Mouse (Mus musculus) CH12.LX (cell line): ENCODE results near the gene Vwc2l. TPM values are rescaled to one million over a fixed set of nuclear protein-coding genes. Genes with fewer than 3 reads are reported as not detected.

Source experiments
- DNase-seq: peaks from one replicate; pipeline ENCODE4 v3.0.0-alpha.2; 2013; ENCODE audit errors: extremely low read depth
- H3K27ac ChIP-seq: 2 replicates; pipeline ENCODE4 v1.5.1; 2012; ENCODE audit warnings: low read depth, mild to moderate bottlenecking, control low read depth, moderate library complexity; ENCODE audit not compliant: insufficient read depth
- H3K27me3 ChIP-seq: replicated peaks from 2 replicates; pipeline ENCODE3; 2012; ENCODE audit warnings: inconsistent platforms
- H3K36me3 ChIP-seq, 2 experiments: replicated peaks in 1 of 2; 2 replicates each; pipeline versions ENCODE3 to v1.6.1; 2012; ENCODE audit warnings: inconsistent platforms in 1 of 2, low read length in 1 of 2, mild to moderate bottlenecking in 1 of 2, mixed read lengths in 1 of 2, moderate library complexity in 1 of 2; ENCODE audit not compliant: control insufficient read depth in 1 of 2, insufficient read depth in 1 of 2
- H3K4me1 ChIP-seq, 2 experiments: 2 replicates each; pipeline ENCODE4 v1.6.1; 2012; ENCODE audit warnings: inconsistent platforms in 1 of 2, moderate library complexity in 1 of 2; ENCODE audit not compliant: insufficient read depth in 2 of 2, control insufficient read depth in 1 of 2
- H3K4me2 ChIP-seq: 2 replicates; pipeline ENCODE4 v1.6.1; 2012; ENCODE audit warnings: low read depth, mild to moderate bottlenecking, control low read depth; ENCODE audit not compliant: poor library complexity, insufficient read depth, severe bottlenecking
- H3K4me3 ChIP-seq, 3 experiments: fragments of 150-350 bp in 1 of 3; sonication (generic) in 1 of 3; replicated peaks in 1 of 3; 2 replicates each; pipeline versions ENCODE3 to v1.5.1; 2011 to 2012; ENCODE audit warnings: low read depth in 2 of 3, low read length in 2 of 3, mild to moderate bottlenecking in 2 of 3, moderate library complexity in 2 of 3, control low read depth in 1 of 3, improper control_type of control experiment in 1 of 3, inconsistent platforms in 1 of 3, mixed read lengths in 1 of 3; ENCODE audit not compliant: poor library complexity in 1 of 3
- H3K79me2 ChIP-seq: replicated peaks from 2 replicates; pipeline ENCODE4 v1.6.1; 2012; ENCODE audit warnings: mild to moderate bottlenecking, moderate library complexity; ENCODE audit not compliant: control insufficient read depth, poor library complexity, insufficient read depth, severe bottlenecking; ENCODE audit errors: extremely low read depth
- H3K9ac ChIP-seq: 2 replicates; pipeline ENCODE4 v1.6.1; 2012; ENCODE audit warnings: low read depth, mild to moderate bottlenecking, control low read depth, moderate library complexity; ENCODE audit not compliant: insufficient read depth
- H3K9me3 ChIP-seq: replicated peaks from 2 replicates; pipeline ENCODE3; 2012; ENCODE audit warnings: low read length, inconsistent platforms, mixed read lengths
- BHLHE40 ChIP-seq: IDR thresholded peaks from 2 replicates; pipeline ENCODE4 v1.6.1; 2011; ENCODE audit warnings: mild to moderate bottlenecking, low read depth, low read length, improper control_type of control experiment
- CHD1 ChIP-seq: IDR thresholded peaks from 2 replicates; pipeline ENCODE4 v1.6.1; 2012; ENCODE audit warnings: low read depth, low read length, improper control_type of control experiment, inconsistent platforms
- CHD2 ChIP-seq: IDR thresholded peaks from 2 replicates; pipeline ENCODE4 v1.6.1; 2011; ENCODE audit warnings: low read length, improper control_type of control experiment
- E2F4 ChIP-seq: IDR thresholded peaks from 2 replicates; pipeline ENCODE4 v1.6.1; 2011; ENCODE audit warnings: low read depth, low read length, improper control_type of control experiment; ENCODE audit not compliant: insufficient replicate concordance
- ELF1 ChIP-seq: IDR thresholded peaks from 2 replicates; pipeline ENCODE4 v1.6.1; 2014; ENCODE audit warnings: low read depth, mild to moderate bottlenecking, inconsistent platforms, low read length, improper control_type of control experiment
- EP300 ChIP-seq: IDR thresholded peaks from 2 replicates; pipeline ENCODE4 v1.6.1; 2011; ENCODE audit warnings: low read length, improper control_type of control experiment
- ETS1 ChIP-seq: conservative IDR thresholded peaks from 2 replicates; pipeline ENCODE4 v1.6.1; 2012; ENCODE audit warnings: low read depth, mild to moderate bottlenecking, inconsistent platforms, low read length, improper control_type of control experiment, moderate library complexity
- GABPA ChIP-seq: IDR thresholded peaks from 2 replicates; pipeline ENCODE4 v1.6.1; 2012; ENCODE audit warnings: low read depth, low read length, improper control_type of control experiment, inconsistent platforms; ENCODE audit not compliant: insufficient replicate concordance
- IRF4 ChIP-seq: IDR thresholded peaks from 2 replicates; pipeline ENCODE4 v1.6.1; 2014; ENCODE audit warnings: low read depth, mild to moderate bottlenecking, inconsistent platforms, low read length, improper control_type of control experiment
- JUN ChIP-seq: IDR thresholded peaks from 2 replicates; pipeline ENCODE4 v1.6.1; 2011; ENCODE audit warnings: low read depth, mild to moderate bottlenecking, low read length, improper control_type of control experiment, moderate library complexity; ENCODE audit not compliant: insufficient read depth
- JUND ChIP-seq: conservative IDR thresholded peaks from 2 replicates; pipeline ENCODE4 v1.6.1; 2011; ENCODE audit warnings: low read depth, low read length, improper control_type of control experiment
- MAFK ChIP-seq: IDR thresholded peaks from 2 replicates; pipeline ENCODE4 v1.6.1; 2011; ENCODE audit warnings: low read length, improper control_type of control experiment; ENCODE audit not compliant: insufficient replicate concordance
- MEF2A ChIP-seq: IDR thresholded peaks from 2 replicates; pipeline ENCODE4 v1.6.1; 2014; ENCODE audit warnings: low read depth, mild to moderate bottlenecking, inconsistent platforms, low read length, improper control_type of control experiment, borderline replicate concordance
- NELFE ChIP-seq: IDR thresholded peaks from 2 replicates; pipeline ENCODE4 v1.6.1; 2011; ENCODE audit warnings: low read depth, low read length, improper control_type of control experiment
- NRF1 ChIP-seq: IDR thresholded peaks from 2 replicates; pipeline ENCODE4 v1.6.1; 2014; ENCODE audit warnings: low read depth, mild to moderate bottlenecking, inconsistent platforms, low read length, improper control_type of control experiment, moderate library complexity
- POLR2A ChIP-seq: IDR thresholded peaks from 2 replicates; pipeline ENCODE4 v1.6.1; 2011; ENCODE audit warnings: low read depth, mild to moderate bottlenecking, improper control_type of control experiment, low read length
- POLR2AphosphoS2 ChIP-seq: IDR thresholded peaks from 2 replicates; pipeline ENCODE4 v1.6.1; 2011; ENCODE audit warnings: low read depth, low read length, improper control_type of control experiment
- RAD21 ChIP-seq: IDR thresholded peaks from 2 replicates; pipeline ENCODE4 v1.6.1; 2011; ENCODE audit warnings: low read depth, mild to moderate bottlenecking, low read length, improper control_type of control experiment, moderate library complexity
- RCOR1 ChIP-seq: conservative IDR thresholded peaks from 2 replicates; pipeline ENCODE4 v1.6.1; 2012; ENCODE audit warnings: low read depth, mild to moderate bottlenecking, inconsistent platforms, low read length, improper control_type of control experiment
- SIN3A ChIP-seq: IDR thresholded peaks from 2 replicates; pipeline ENCODE4 v1.6.1; 2012; ENCODE audit warnings: low read length, improper control_type of control experiment, inconsistent platforms
- UBTF ChIP-seq: IDR thresholded peaks from 2 replicates; pipeline ENCODE4 v1.6.1; 2012; ENCODE audit warnings: low read depth, mild to moderate bottlenecking, inconsistent platforms, low read length, improper control_type of control experiment, moderate library complexity
- USF2 ChIP-seq: conservative IDR thresholded peaks from 2 replicates; pipeline ENCODE4 v1.6.1; 2011; ENCODE audit warnings: low read depth, low read length, improper control_type of control experiment
- ZKSCAN1 ChIP-seq: IDR thresholded peaks from 2 replicates; pipeline ENCODE4 v1.6.1; 2012; ENCODE audit warnings: low read depth, inconsistent platforms, low read length, improper control_type of control experiment, borderline replicate concordance
- ZMIZ1 ChIP-seq: IDR thresholded peaks from 2 replicates; pipeline ENCODE4 v1.6.1; 2012; ENCODE audit warnings: low read depth, mild to moderate bottlenecking, inconsistent platforms, low read length, improper control_type of control experiment
- ZNF384 ChIP-seq: IDR thresholded peaks from 2 replicates; pipeline ENCODE4 v1.6.1; 2012; ENCODE audit warnings: low read depth, low read length, improper control_type of control experiment, inconsistent platforms
- dilution Hi-C: fragments of 300-500 bp; cut with MboI; formaldehyde crosslinking; loops from 2 replicates; pipeline ENCODE4 v1.14.3; 2020; ENCODE audit warnings: low sequenced_read_pairs; ENCODE audit not compliant: extremely low pct_unique_long_range_greater_than_20kb, extremely low pct_ligation_motif_present
- in situ Hi-C: fragments of 300-500 bp; cut with MboI; formaldehyde crosslinking; loops from 3 replicates; pipeline ENCODE4 v1.14.3; 2019; ENCODE audit warnings: low sequenced_read_pairs, low pct_ligation_motif_present, low pct_unique_long_range_greater_than_20kb, mixed read lengths
- polyA plus RNA-seq: library from polyadenylated mRNA; unstranded; fragments of >175 nt; gene quantifications from 2 replicates; pipeline ENCODE4 v1.2.1, GENCODE M21; 2012; ENCODE audit warnings: low read depth; ENCODE audit not compliant: insufficient read length
- total RNA-seq, 2 experiments: library from RNA; depleted of rRNA; stranded (reverse); fragments of 300-350 nt in 1 of 2; fragments of >200 nt in 1 of 2; gene quantifications; 2 replicates each; pipeline ENCODE4 v1.2.3; 2012 to 2014

Gene Vwc2l
- total and polyA plus RNA-seq, 3 experiments = not detected

GRCm38 (mm10) chr1:70855912-70856311 is 130.4 kb downstream of the Vwc2l start:
- H3K4me2 ChIP-seq = peak overlapping the region; percentile 87
- H3K9me3 ChIP-seq = no peaks in the 10 kb centered on the region
- no peaks in the 10 kb centered on the region for H3K79me2 ChIP-seq
- no peak overlapping the region for H3K4me3 ChIP-seq
- H3K9ac ChIP-seq = no peak overlapping the region
- H3K27me3 ChIP-seq = no peaks in the 10 kb centered on the region
- peaks cover 2 to 18% of the 10 kb centered on the region in 2 experiments; a peak in 3 of 4 replicates for H3K4me1 ChIP-seq
- DNase-seq = peak; percentile 37
- TF ChIP-seq CHD2 = 0 out of 2 replicates have a peak, but pooled peaks have one; percentile 23
- no peak for TF ChIP-seq JUND
- TF ChIP-seq USF2 = no peak
- TF ChIP-seq POLR2A = no peak
- peak; percentile 81 for TF ChIP-seq IRF4
- no peak for TF ChIP-seq ZNF384
- no peak for TF ChIP-seq ZKSCAN1
- TF ChIP-seq SIN3A = no peak
- peak; percentile 56; the same call in 1 of the 2 replicates for TF ChIP-seq RCOR1
- no peak for TF ChIP-seq JUN
- no peak for TF ChIP-seq POLR2AphosphoS2
- peak; percentile 78 for TF ChIP-seq EP300
- TF ChIP-seq MEF2A = no peak
- TF ChIP-seq E2F4 = no peak
- no peak for TF ChIP-seq MAFK
- in situ Hi-C loops = no loop called here
- dilution Hi-C loops = no loop called here
- H3K36me3 ChIP-seq = no peaks in the 10 kb centered on the region
- H3K27ac ChIP-seq = no peak overlapping the region

DNA sequence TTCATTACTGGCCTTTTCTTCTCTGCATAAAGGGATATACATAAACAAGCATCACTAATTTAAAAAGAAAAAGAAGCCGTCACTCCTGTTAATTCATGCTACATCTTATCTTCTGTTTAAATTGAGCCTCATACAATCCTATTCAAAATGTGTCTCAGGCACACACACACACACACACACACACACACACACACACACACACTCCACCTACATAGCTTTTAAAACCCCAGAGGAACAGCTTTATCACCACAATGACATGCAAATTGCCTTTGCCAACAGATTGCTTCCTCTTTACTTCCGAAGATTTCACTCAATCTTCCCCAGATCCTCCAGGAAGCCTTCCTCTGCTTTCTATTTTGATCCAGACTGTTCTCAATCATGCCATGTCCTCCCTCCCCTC is 136.2 kb downstream of the Vwc2l start:
- no peak for TF ChIP-seq UBTF
- no peak for TF ChIP-seq ZKSCAN1
- no peak for TF ChIP-seq CHD1
- no peak for TF ChIP-seq NRF1
- no peak for TF ChIP-seq GABPA
- TF ChIP-seq RAD21 = no peak
- TF ChIP-seq ZMIZ1 = no peak
- TF ChIP-seq ETS1 = no peak
- TF ChIP-seq ELF1 = no peak
- no peak for TF ChIP-seq CHD2
- no peak for TF ChIP-seq BHLHE40
- no peak for TF ChIP-seq EP300
- TF ChIP-seq NELFE = no peak
- in situ Hi-C loops (no loop called here), dilution Hi-C loops (no loop called here)

More for the DNA sequence above, 136.2 kb downstream of the Vwc2l start:
- no peak for DNase-seq
- Histone ChIP-seq H3K4me1 (peaks cover 0 to 2% of the 10 kb centered on the region in 2 experiments; a peak in 1 of 4 replicates), H3K9ac (no peak overlapping the region), H3K9me3 (no peaks in the 10 kb centered on the region), H3K27ac (no peak overlapping the region), H3K79me2 (no peaks in the 10 kb centered on the region), H3K36me3 (no peaks in the 10 kb centered on the region), H3K27me3 (no peaks in the 10 kb centered on the region), H3K4me2 (no peak overlapping the region), H3K4me3 (no peak overlapping the region)
